Mouse (Mus musculus): ENCODE data around the gene Cd4. TPM values are rescaled to one million over a fixed set of nuclear protein-coding genes. Genes with fewer than 3 reads are reported as not detected.

Gene Cd4
- polyA plus RNA-seq, 1 experiment, result not detected

DNA sequence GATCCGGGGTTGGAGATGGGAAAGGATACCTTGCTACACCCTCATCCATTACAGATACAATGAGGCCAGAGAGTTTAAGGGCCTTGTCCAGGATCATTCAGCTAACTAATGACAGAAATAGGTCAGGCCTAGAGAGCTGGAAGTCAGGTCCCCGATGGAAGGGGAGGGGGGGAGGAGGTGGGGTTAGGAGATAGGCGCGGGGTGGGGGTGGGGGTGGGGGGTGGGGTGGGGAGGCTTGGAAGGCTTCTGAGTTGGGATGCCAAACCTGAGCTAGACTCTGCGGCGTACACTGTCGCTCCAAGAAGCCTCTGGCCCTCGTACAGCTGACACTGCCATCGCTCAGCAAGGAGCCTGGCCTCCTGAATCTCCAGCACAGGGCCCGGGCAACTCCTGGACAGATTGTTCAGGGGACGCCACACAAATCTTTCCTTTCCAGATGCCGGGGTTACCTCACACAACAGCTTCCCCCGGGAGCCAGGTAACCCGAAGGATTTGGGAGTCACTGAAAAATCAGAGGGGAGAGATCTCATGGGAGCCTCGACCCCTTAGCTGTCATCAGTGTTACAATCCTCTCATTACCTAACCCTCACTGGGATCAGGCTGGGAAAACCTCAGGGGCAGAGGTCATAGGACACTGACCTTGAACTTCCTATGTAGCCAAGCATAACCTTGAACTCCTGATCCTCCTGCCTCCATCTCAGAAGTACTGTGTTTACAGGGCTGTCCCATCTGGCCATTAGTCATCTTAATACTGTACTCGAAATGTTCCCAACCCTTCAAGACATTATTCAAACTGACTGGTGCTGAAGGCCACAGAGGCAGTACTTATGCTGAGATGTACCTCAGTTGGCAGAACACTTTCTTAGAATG is 17.2 kb upstream of the Cd4 start:
- no peaks in the 10 kb centered on the region for H3K27me3 ChIP-seq (ENCODE audit: control insufficient read depth, insufficient read depth, insufficient read length)
- no peaks in the 10 kb centered on the region for H3K36me3 ChIP-seq (ENCODE audit: control insufficient read depth, insufficient read depth)
- no peaks in the 10 kb centered on the region for H3K79me2 ChIP-seq (ENCODE audit: control insufficient read depth, insufficient read depth)
- H3ac ChIP-seq (ENCODE audit: control insufficient read depth, insufficient read length, low read depth), result no peak overlapping the region
- H3K4me3 ChIP-seq (ENCODE audit: insufficient read depth, poor library complexity, severe bottlenecking), result no peak overlapping the region
- H3K79me3 ChIP-seq (ENCODE audit: low read depth), result no peaks in the 10 kb centered on the region
- TF ChIP-seq MAX (IDR thresholded peaks at IDR 0.05), result no peak
- no peak for TF ChIP-seq CTCF (IDR thresholded peaks at IDR 0.05; ENCODE audit: control insufficient read depth, insufficient read depth, insufficient read length)
- no peak for TF ChIP-seq FOSL1 (IDR thresholded peaks at IDR 0.05; ENCODE audit: insufficient read depth, low read length, poor library complexity, severe bottlenecking)
- no peak for TF ChIP-seq USF1 (IDR thresholded peaks at IDR 0.05; ENCODE audit: low read depth)
- no peak for TF ChIP-seq MYOG (IDR thresholded peaks at IDR 0.05; ENCODE audit: control insufficient read depth, extremely low read depth, insufficient read length)
- no peak for TF ChIP-seq MYOD1 (IDR thresholded peaks at IDR 0.05; ENCODE audit: control insufficient read depth, insufficient read length, low read depth)
- TF ChIP-seq CEBPB (IDR thresholded peaks at IDR 0.05; ENCODE audit: low read depth), result no peak

DNA sequence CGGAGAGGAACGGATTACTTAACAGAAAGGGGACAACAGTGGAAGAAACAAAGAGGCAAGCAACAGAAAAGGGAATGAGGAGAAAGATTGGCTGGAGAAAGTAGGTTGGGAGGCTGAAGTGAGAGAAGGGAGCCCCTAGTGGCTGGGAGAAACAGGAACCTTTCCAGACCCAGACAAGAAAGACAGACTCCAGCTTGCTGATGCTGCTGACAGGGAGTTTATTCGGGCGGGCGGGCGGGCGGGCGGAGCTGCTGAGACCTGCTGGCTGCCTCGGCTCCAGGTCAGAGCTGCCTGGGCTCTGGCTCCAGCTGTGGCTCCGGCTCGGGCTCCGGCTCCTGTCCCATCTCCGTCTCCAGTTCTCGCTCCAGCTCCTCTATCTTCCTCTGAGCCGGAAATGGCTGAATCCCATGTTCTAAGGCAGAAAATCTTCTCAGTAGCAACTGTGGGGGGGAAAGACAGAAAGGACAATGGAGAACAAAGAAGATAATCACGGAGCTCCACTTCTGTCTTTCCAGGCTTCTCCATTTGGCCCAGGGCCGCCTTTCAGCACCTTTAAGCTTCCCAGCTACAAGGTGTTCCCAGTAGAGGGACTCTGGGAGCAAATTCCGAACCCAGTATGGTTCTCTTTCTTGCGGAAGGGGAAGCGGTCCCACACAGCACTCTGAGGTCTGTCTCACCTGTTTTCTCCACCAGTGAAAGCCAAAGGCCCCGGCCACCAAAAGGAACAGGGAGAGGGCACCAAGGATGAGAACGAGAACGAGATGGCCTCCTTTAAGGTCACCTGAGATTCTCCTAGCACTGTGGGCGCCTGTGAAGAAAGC is 16.4 kb upstream of the Cd4 start:
- H3K79me2 ChIP-seq (ENCODE audit: control insufficient read depth, insufficient read depth), result no peaks in the 10 kb centered on the region
- H3K79me3 ChIP-seq (ENCODE audit: low read depth), result no peaks in the 10 kb centered on the region
- peak overlapping the region; percentile 30 for H3K4me3 ChIP-seq (ENCODE audit: insufficient read depth, poor library complexity, severe bottlenecking)
- H3K36me3 ChIP-seq (ENCODE audit: control insufficient read depth, insufficient read depth), result no peaks in the 10 kb centered on the region
- no peak for TF ChIP-seq MAX (IDR thresholded peaks at IDR 0.05)
- peak; percentile 54 for TF ChIP-seq CTCF (IDR thresholded peaks at IDR 0.05; ENCODE audit: control insufficient read depth, insufficient read depth, insufficient read length)
- H3ac ChIP-seq (ENCODE audit: control insufficient read depth, insufficient read length, low read depth), result peak overlapping the region; percentile 65
- H3K27me3 ChIP-seq (ENCODE audit: control insufficient read depth, insufficient read depth, insufficient read length), result no peaks in the 10 kb centered on the region

DNA sequence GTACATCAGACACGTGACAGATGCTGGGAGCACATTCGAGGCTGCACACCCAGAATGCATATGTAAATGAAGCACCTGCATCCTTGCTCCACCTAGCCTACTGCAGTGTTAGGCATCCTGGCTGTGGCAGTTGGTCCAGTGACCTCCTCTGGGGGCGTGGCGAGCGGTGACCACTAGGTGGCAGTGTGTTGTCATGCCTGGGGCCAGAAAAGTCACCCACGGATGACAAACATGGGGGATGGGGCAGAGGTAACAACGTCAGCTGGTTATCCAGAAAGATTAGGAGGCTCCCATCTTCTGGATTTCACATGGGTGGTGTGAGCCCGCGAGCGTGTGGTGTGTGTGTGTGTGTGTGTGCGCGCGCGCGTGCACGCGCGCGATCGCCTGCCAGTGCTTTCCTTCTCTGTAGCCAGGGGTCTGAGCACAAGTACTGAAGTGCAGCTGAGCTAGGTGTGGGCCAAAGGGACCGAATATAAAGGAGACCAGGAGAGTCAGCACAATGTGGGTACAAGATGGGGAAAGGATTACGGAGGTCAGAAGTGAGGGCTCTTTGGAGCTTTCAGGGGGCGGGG is 15.6 kb upstream of the Cd4 start:
- TF ChIP-seq USF1 (IDR thresholded peaks at IDR 0.05; ENCODE audit: low read depth), result no peak
- no peak for TF ChIP-seq MYOD1 (IDR thresholded peaks at IDR 0.05; ENCODE audit: control insufficient read depth, insufficient read length, low read depth)
- peak; percentile 98 for TF ChIP-seq CTCF (IDR thresholded peaks at IDR 0.05; ENCODE audit: control insufficient read depth, insufficient read depth, insufficient read length)
- H3K79me3 ChIP-seq (ENCODE audit: low read depth), result no peaks in the 10 kb centered on the region
- no peaks in the 10 kb centered on the region for H3K27me3 ChIP-seq (ENCODE audit: control insufficient read depth, insufficient read depth, insufficient read length)
- no peaks in the 10 kb centered on the region for H3K79me2 ChIP-seq (ENCODE audit: control insufficient read depth, insufficient read depth)
- H3K36me3 ChIP-seq (ENCODE audit: control insufficient read depth, insufficient read depth), result no peaks in the 10 kb centered on the region
- H3K4me3 ChIP-seq (ENCODE audit: insufficient read depth, poor library complexity, severe bottlenecking), result peak overlapping the region; percentile 30
- peak overlapping the region; percentile 65 for H3ac ChIP-seq (ENCODE audit: control insufficient read depth, insufficient read length, low read depth)

DNA sequence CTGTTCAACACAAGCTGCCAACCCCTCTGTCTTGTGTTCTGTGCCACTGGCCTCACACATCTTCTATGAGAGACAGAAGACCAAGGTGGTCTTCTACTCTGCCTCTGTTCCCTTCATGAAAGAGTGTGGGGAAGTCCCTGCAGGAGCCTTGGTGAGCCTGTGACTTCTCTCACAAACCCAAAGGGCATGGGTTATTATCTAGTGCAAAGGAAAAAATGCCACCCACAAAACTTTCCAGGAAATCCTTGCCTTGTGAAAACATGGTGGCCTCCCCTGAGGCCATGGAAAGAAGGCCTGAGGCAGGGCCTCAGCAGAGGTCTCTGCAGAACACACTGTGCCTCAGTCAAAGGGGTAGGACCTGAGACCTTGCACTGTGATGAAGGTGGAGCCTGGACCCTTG is 13.8 kb upstream of the Cd4 start:
- TF ChIP-seq FOSL1 (IDR thresholded peaks at IDR 0.05; ENCODE audit: insufficient read depth, low read length, poor library complexity, severe bottlenecking) (no peak), MAX (IDR thresholded peaks at IDR 0.05) (no peak), MYOD1 (IDR thresholded peaks at IDR 0.05; ENCODE audit: control insufficient read depth, insufficient read length, low read depth) (no peak), CEBPB (IDR thresholded peaks at IDR 0.05; ENCODE audit: low read depth) (no peak)
- no peak overlapping the region for H3K4me3 ChIP-seq (ENCODE audit: insufficient read depth, poor library complexity, severe bottlenecking)

DNA sequence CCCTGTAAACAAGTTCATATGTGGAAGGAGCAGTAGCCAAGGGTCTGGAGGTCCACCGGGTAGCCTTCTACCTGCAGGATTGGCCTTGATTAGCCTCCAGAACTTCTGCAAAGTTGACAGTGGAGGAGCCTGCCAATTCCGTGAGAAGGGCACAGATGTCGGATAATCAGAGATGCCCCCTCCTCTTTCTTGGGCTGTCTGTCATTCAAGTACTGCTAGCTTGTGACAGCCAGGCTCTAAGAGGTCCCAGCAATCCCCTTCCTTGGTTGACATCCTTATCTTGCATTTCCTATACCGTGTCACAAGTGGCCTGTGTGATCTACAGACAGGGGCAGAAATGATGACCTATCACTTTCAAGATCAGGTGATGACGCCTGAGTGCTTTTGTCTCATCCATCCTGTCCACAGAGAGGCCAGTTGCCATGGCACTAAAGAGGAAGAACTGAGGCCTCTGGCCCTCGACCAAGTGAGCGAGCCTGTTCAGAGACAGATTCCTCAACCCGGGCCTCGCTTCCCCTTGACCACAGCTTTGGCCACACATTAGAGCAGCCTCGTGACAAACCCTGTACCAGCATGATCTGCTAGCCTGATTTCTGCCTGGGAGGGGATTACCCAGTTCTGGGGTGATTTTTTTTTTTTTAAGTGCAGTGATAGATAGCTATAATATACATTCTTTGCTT is 12.9 kb upstream of the Cd4 start:
- no peaks in the 10 kb centered on the region for H3K79me3 ChIP-seq (ENCODE audit: low read depth)
- H3ac ChIP-seq (ENCODE audit: control insufficient read depth, insufficient read length, low read depth), result no peak overlapping the region
- TF ChIP-seq CEBPB (IDR thresholded peaks at IDR 0.05; ENCODE audit: low read depth) (no peak), FOSL1 (IDR thresholded peaks at IDR 0.05; ENCODE audit: insufficient read depth, low read length, poor library complexity, severe bottlenecking) (no peak), USF1 (IDR thresholded peaks at IDR 0.05; ENCODE audit: low read depth) (no peak), MAX (IDR thresholded peaks at IDR 0.05) (no peak)
- no peaks in the 10 kb centered on the region for H3K27me3 ChIP-seq (ENCODE audit: control insufficient read depth, insufficient read depth, insufficient read length)
- no peaks in the 10 kb centered on the region for H3K36me3 ChIP-seq (ENCODE audit: control insufficient read depth, insufficient read depth)
- H3K4me3 ChIP-seq (ENCODE audit: insufficient read depth, poor library complexity, severe bottlenecking), result no peak overlapping the region
- H3K79me2 ChIP-seq (ENCODE audit: control insufficient read depth, insufficient read depth), result no peaks in the 10 kb centered on the region

More for the DNA sequence above, 13.8 kb upstream of the Cd4 start:
- H3K27me3 ChIP-seq (ENCODE audit: control insufficient read depth, insufficient read depth, insufficient read length), result no peaks in the 10 kb centered on the region
- H3K79me3 ChIP-seq (ENCODE audit: low read depth), result no peaks in the 10 kb centered on the region
- no peak overlapping the region for H3ac ChIP-seq (ENCODE audit: control insufficient read depth, insufficient read length, low read depth)
- no peaks in the 10 kb centered on the region for H3K36me3 ChIP-seq (ENCODE audit: control insufficient read depth, insufficient read depth)
- H3K79me2 ChIP-seq (ENCODE audit: control insufficient read depth, insufficient read depth), result no peaks in the 10 kb centered on the region
